Mouse (Mus musculus): Measurements from ENCODE around the gene Hsd17b3. TPM values are rescaled to one million over a fixed set of nuclear protein-coding genes. Genes with fewer than 3 reads are reported as not detected.

Gene Hsd17b3
- polyA plus RNA-seq, 1 experiment = not detected

GRCm38 (mm10) chr13:64092752-64093151 is 3.7 kb upstream of the Hsd17b3 start:
- no peak for TF ChIP-seq GATA1 (IDR thresholded peaks at IDR 0.05; ENCODE audit: low read length)

GRCm38 (mm10) chr13:64092141-64092540 is 3.1 kb upstream of the Hsd17b3 start:
- TF ChIP-seq GATA1 (IDR thresholded peaks at IDR 0.05; ENCODE audit: low read length) = no peak

GRCm38 (mm10) chr13:64091006-64091405 is 2.0 kb upstream of the Hsd17b3 start:
- no peak for TF ChIP-seq GATA1 (IDR thresholded peaks at IDR 0.05; ENCODE audit: low read length)

GRCm38 (mm10) chr13:64090278-64090677 is 1.2 kb upstream of the Hsd17b3 start:
- TF ChIP-seq GATA1 (IDR thresholded peaks at IDR 0.05; ENCODE audit: low read length) = no peak

GRCm38 (mm10) chr13:64088057-64088456 is 973 bp downstream of the Hsd17b3 start:
- no peak for TF ChIP-seq GATA1 (IDR thresholded peaks at IDR 0.05; ENCODE audit: low read length)

GRCm38 (mm10) chr13:64086036-64086435 is 3.0 kb downstream of the Hsd17b3 start:
- TF ChIP-seq GATA1 (IDR thresholded peaks at IDR 0.05; ENCODE audit: low read length) = no peak

- TF ChIP-seq GATA1 (IDR thresholded peaks at IDR 0.05; ENCODE audit: low read length) = no peak
Measured at GRCm38 (mm10) chr13:64083331-64083730, 5.7 kb downstream of the Hsd17b3 start.

GRCm38 (mm10) chr13:64081012-64081919 is 7.8 kb downstream of the Hsd17b3 start:
- TF ChIP-seq GATA1 (IDR thresholded peaks at IDR 0.05; ENCODE audit: low read length) = no peak

GRCm38 (mm10) chr13:64077591-64077990 is 11.4 kb downstream of the Hsd17b3 start:
- TF ChIP-seq GATA1 (IDR thresholded peaks at IDR 0.05; ENCODE audit: low read length) = no peak

- no peak for TF ChIP-seq GATA1 (IDR thresholded peaks at IDR 0.05; ENCODE audit: low read length)
Measured at GRCm38 (mm10) chr13:64076074-64076473, 13.0 kb downstream of the Hsd17b3 start.

- no peak for TF ChIP-seq GATA1 (IDR thresholded peaks at IDR 0.05; ENCODE audit: low read length)
Measured at GRCm38 (mm10) chr13:64066653-64067052, 22.4 kb downstream of the Hsd17b3 start.

- TF ChIP-seq GATA1 (IDR thresholded peaks at IDR 0.05; ENCODE audit: low read length) = no peak
Measured at GRCm38 (mm10) chr13:64064276-64064675, 24.8 kb downstream of the Hsd17b3 start.

GRCm38 (mm10) chr13:64060935-64061506 is 28.0 kb downstream of the Hsd17b3 start:
- TF ChIP-seq GATA1 (IDR thresholded peaks at IDR 0.05; ENCODE audit: low read length) = no peak

GRCm38 (mm10) chr13:64053959-64054358 is 35.1 kb downstream of the Hsd17b3 start:
- no peak for TF ChIP-seq GATA1 (IDR thresholded peaks at IDR 0.05; ENCODE audit: low read length)

- no peak for TF ChIP-seq GATA1 (IDR thresholded peaks at IDR 0.05; ENCODE audit: low read length)
Measured at GRCm38 (mm10) chr13:64050895-64051294, 38.1 kb downstream of the Hsd17b3 start.

- TF ChIP-seq GATA1 (IDR thresholded peaks at IDR 0.05; ENCODE audit: low read length) = no peak
Measured at GRCm38 (mm10) chr13:64049535-64049934, 39.5 kb downstream of the Hsd17b3 start.

GRCm38 (mm10) chr13:64048467-64048866 is 40.6 kb downstream of the Hsd17b3 start:
- no peak for TF ChIP-seq GATA1 (IDR thresholded peaks at IDR 0.05; ENCODE audit: low read length)
